Mouse (Mus musculus) thymus, postnatal 25 days (tissue): ENCODE results near the gene Rnf115.
"Not testable (repeated sequence)": the region's sequence is repeated elsewhere in the genome, so short reads cannot be mapped to it uniquely, and the experiment has no call there.

Experiments
- DNase-seq: peaks from one replicate; pipeline ENCODE4 v3.0.0; 2022

Rnf115 gene

DNA sequence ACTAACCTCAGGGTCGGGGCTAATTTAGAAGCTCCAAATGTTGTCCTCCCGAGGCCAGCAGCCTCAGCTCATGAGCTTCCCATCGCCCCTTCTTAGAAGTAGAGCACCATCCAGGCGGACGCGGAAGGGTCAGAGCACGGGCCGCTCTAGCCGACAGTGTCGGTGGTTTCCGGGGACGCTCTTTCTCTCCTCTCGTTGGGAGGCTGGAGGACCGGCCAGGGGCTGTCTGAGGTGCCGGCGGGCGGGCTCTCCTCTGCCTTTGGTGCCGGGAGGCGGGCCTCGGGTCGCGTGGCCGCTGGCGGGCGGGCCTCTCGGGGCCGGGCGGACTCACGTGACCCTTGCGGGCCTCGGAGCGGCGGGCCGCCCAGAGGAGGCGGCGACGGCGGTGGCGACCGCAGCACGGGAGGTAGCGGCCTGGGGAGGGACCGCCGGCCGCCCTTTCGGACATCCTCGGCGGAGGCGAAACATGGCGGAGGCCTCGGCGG, at the start of gene Rnf115, which contains the start of gene Polr3c:
Rnf115 (plus strand) TSS at position 322 of the 485 bp plus-strand sequence.
Polr3c (minus strand) TSS at position 286 of the 485 bp plus-strand sequence.
- peak; percentile 89 for DNase-seq

DNA sequence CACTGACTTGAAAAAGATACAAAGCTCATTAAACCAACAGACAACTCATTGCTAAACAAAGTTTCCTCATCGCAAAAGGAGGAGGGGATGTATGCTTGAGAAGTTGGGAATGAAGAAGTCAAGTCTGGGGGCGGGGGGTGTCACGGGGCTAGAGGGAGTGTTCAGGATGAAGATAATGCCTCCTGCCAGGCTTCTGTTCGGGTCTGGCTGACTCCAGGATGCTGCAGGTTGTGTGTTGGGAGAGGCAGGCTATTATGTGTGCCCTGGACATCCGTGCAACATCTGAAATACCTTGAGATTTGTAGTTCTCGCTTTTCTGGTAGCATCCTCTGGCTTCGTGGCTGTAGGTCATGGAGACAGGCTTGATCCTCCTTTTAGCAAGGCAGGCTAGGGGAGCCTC, 49.0 kb upstream of the Rnf115 start:
- DNase-seq: no peak

DNA sequence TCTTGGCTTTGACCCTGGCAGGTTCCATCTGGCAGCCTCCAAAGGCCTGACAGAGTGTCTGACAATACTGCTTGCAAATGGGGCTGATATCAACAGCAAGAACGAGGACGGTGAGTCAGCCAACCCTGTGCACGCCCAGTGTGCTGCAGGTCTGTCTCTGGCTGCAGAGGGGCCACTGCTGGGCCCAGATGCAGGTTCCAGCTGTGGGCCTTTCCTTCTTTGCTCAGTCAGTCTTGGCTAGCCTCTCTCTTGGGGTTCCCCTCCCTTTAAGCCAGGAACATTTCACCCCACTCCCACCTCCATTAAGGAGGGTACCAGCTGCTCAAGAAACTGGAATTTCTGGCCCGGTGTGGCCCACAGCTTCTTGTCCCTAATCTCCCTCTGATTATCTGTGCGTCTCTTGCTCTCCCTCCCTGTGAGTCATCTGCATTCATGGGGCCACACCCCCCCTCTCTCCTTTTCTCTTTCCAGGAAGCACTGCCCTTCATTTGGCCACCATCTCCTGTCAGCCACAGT, 48.2 kb upstream of the Rnf115 start:
- DNase-seq: no peak

DNA sequence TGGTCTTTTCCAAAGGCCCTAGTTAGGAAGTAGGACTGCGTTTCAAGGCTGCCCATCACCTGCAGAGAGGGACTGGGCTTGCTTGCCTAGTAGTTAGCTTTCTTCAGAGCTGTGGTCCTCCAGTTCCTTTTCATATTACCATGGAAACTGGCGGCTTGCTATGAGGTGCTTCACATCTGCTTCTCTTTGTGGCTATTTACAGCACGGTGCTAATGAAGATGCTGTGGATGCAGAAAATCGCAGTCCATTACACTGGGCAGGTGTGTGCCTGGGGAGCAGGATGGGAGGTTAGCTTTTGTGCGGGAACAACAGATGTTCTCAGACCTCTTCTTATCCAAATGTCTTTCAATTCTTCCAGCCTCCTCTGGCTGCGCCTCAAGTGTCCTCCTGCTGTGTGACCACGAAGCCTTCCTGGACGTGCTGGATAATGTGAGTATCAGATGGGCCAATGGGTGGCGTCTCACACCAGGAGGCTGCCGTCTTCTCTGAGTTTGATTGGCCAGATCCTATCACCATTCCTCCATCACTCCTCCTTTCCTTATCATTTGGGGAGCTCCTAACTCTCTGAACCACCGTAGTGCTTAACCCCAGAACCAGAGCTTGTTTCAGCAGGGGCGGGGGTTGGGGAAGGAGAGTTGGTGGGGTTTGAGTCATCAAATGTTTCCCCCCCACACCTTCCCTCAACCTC, 47.1 kb upstream of the Rnf115 start:
- no peak for DNase-seq

DNA sequence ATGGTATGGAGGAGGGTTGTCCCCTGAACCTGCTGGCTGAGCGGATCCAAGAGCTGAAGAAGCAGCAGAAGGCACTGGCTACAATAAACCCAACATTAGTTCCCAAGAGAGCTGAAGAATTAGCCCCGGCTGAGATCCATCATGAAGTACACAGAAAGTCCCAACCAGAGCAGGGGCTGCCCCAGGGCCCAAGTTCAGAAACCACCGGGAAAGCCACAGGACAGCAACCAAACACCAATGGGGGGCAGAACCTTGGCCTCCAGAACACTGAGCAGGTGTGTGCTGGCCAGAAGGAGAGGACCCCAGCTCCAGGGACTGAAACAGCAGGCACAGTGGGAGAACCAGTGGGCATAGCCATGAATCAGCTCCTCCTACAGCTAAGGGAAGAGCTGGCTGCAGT, 44.0 kb upstream of the Rnf115 start:
- DNase-seq: no peak

DNA sequence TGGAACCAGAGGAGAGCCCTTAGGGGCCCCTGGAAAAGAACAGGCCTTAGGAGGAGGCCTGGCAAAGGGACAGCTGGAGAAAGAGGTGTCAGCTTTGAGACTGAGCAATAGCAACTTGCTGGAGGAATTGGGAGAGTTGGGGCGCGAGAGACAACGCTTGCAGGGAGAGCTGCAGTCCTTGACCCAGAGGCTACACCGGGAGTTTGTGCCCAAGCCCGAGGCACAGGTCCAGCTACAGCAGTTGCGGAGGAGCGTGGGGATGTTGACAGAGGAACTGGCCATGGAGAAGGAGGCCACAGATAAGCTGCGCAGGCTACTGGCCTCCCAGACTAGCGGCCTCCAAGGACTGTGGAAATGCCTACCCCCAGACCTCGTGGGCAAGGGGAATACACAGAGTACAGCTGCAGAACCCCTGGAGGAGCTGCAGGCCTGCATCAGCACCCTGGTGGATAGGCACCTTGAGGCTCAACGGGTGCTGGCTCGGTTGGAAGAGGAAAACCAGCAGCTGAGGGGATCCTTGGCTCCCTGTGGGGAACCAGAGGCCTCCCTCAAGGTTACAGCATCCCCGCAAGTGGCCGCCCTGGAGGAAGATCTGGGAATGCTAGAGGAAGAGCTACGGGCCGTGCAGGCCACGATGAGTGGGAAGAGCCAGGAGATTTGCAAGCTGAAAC, 43.2 kb upstream of the Rnf115 start:
- DNase-seq: no peak

DNA sequence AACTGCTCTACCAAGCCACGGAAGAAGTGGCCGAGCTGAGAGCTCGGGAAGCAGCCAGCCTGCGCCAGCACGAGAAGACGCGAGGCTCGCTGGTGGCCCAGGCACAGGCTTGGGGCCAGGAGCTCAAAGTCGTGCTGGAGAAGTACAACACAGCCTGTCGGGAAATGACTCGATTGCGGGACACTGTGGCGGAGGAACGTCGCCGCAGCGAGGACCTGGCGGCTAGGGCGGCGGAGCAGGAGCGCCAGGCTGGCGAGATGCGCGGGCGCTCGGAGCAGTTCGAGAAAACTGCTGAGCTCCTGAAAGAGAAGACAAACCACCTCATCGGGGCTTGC, 42.7 kb upstream of the Rnf115 start:
- DNase-seq: no peak

DNA sequence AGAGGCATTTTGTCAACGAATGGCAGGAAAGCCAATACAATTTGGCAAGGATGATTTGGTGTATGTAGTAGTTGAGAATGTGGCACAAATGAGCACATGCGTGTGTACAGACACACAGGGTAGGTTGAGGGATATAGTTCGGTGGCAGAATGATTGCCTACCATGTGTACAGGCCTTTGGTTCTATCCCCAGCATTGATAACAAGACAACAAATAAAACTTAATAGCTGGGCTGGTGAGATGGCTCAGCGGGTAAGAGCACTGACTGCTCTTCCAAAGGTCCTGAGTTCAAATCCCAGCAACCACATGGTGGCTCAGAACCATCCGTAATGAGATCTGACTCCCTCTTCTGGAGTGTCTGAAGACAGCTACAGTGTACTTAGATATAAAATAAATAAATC, 41.4 kb upstream of the Rnf115 start:
- DNase-seq: not testable (repeated sequence)

DNA sequence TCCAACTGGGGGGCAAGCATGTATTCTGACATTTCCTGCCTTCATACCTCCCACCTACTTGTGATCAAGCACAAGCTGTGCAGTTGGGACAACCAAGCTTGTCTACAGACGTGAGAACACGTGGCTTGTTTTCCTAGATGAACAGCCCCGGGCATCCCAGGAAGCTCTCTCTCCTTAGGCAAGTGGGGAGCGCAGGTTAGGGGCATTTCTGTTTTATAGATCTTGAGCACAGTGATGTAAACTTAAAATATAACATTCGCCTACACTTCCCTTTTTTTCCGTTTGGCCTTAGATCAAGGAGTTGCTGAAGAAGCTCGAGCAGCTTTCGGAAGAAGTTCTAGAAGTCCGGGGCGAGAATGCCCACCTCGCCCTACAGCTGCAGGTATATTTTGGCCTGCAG, 38.6 kb upstream of the Rnf115 start:
- no peak for DNase-seq

DNA sequence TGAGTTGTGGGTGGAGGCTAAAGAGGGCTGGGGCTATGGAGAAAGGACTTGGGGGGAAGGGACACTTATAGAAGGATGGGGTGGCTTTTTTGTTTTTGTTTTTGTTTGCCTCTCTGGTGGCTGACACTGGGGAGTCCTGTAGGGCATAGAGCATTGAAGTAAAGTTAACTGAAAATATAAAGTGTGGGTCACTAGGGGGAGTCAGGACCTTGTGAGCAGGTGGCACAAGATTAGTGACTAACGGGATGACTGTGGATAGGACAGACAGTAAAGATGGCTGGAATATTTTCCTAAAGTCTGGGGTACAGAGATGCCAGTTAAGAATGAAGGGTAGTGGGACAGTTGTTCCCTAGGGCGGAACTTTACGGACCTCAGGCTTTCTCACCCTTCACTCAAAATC, 37.2 kb upstream of the Rnf115 start:
- no peak for DNase-seq

DNA sequence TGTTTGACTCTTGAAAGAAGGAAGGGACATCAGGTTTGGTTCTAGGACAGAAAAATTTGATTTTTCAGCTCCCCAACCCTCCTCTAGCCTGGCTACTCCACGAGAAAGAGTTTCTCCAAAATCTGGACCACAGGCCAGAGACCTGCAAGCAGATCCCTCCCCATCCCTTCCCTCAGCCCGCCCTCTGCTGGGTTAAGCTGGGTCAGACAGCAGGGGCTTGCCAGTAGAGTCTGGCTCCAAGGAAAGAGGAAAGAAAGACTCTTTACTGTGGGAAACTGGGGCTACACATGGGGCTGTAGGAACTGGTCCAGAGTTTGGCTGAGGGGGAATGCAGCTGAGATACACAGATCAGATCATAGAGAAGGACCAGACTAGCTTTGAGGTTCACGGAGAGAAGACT, 35.0 kb upstream of the Rnf115 start:
- no peak for DNase-seq

DNA sequence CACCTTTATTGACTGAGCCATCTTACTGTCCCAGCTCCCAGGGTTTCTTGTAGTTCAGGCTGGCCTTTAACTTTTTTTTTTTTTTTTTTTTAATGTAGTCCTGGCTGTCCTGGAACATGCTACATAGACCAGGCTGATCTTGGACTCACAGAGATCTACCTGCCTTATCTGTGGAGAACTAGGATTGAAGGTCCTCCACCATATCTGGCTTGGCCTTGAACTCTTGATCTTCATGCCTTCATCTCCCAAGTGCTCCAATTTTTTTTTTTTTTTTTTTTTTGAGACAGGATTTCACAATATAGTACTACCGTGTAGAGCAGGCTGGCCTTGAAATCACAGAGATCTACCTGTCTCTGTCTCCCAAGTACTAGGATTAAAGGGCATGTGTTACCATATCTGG, 33.9 kb upstream of the Rnf115 start:
- DNase-seq: no peak

DNA sequence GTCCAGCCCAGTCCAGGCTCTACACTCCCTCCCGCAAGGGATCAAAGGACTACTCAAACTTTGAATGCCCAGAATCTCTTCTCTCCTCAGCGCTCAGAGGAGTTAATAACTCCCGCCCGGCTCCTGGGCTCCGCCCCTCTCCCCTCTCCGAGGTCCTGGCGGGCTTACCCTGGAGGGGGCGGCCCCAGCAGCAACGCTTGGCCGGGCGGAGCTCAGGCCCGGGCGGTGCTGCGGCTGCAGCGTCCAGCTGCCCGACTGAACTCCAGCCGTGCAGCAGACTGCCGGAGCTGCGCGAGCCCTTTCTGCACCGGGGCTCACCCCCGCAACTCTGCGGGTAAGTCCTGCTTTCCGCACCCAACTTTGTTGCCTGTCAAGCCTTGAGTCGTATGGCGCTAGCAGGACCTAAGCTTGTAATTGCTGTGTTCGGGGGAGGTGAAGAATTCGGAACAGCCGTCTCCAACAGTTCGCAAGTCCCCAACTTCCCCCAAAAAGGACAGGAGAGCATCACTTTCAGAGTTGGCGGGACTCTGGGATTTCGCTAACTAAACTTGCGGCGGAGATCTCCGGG, 31.2 kb upstream of the Rnf115 start, which contains the start of gene Pias3:
Pias3 (plus strand) TSS at position 187 of the 568 bp plus-strand sequence.
- DNase-seq: peak; percentile 65

DNA sequence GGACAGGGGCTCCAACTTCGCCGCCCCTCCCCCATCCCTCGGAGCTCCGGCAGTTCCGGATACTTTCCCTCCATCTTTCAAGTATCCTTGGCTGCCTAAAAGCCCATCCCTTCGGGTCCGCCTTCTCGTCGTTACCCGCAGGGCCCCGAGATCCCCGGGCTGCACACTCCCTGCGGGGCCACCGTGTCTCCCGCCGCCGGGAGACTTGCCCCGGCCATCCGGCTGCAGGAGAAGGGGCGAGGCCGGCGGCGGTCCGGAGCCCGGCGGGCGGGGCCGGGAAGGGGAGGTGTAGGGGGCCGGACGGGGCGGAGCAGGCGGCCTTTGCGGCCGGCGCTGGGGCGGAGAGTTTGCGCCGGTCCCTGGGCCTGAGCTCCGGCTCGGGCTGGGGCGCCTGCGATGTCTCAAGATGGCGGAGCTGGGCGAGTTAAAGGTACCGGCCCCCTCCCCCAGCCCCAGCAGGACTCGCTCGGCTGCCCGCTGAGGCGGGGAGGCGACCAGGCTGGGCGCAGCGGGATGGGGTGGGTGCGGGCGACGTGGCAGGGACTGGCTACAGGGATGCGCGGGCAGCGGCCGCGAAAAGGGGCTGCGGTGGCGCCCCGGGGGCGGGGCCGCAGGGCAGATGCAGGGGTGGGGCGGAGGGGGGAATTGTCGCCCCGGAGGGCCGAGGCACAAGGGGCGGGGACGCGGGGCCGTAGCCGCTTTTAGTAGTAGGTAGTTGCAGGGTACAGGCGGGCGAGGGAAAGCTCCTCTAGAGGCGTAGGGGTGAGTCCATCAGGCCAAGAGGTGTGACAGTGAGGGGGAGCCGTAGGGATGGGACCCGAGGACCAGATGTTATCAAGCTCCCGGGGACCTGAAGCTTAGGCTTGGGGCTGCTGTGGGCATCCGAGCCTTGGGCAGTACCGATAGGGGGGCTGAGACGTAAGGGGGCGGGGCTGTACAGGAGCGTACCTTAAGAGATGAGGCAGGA, 30.4 kb upstream of the Rnf115 start:
- peak; percentile 70 for DNase-seq

DNA sequence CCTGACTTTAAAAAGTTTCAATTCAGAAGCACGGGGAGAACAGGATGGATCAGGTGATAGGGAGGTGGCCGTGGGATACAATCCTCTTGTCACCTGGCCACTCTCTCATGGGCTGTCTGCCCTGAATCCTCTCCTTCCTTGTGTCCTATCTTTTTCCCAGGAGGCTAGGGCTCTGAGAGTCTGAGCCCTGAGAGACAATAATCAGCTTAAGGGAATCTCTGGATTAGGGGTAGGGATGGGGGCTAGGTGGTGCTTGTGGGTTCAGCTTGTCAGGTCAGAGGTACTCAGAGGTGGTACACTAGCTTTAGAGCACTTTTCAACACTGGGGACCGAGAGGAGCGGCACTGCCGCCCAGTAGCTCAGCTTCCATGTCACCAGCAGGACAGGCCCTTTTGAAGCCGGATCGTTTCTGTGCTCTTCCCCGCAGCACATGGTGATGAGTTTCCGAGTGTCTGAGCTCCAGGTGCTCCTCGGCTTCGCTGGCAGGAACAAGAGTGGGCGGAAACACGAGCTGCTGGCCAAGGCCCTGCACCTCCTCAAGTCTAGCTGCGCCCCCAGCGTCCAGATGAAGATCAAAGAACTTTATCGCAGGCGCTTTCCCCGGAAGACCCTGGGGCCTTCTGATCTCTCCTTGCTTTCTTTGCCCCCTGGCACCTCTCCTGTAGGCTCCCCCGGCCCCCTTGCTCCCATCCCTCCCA, 28.3 kb upstream of the Rnf115 start:
- no peak for DNase-seq

DNA sequence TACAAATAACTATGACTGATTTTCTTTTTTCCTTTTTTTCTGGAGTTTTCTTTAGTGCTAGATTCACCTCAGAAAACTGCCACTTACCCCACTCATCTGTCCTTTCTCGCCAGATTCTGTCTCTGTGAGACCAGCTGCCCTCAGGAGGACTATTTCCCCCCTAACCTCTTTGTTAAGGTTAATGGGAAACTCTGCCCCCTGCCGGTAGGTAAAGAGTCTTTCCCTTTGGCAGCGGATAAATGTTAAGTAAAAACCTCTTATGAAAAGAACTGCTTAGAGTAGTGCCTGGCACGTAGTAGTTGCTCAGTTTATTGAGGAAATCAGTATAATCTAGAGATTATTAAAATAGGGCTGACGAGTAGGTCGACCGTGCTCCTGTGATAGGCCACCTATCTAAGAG, 27.1 kb upstream of the Rnf115 start:
- peak; percentile 36 for DNase-seq

DNA sequence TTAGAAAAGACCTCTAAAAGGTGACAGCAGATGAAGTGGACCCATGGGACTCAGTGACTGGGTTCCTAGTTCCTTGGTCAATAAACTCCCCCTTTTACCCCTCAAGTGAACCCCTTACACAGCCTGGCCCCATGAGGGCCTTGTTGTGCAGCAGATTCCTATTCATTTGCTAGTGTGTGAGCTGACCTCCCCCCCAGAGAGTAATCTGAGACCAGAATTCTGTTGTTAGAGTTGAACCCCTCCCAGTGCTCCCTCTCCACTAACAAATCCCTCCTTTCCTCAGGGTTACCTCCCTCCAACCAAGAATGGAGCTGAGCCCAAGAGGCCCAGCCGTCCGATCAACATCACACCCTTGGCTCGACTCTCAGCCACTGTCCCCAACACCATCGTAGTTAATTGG, 26.5 kb upstream of the Rnf115 start:
- DNase-seq: no peak

DNA sequence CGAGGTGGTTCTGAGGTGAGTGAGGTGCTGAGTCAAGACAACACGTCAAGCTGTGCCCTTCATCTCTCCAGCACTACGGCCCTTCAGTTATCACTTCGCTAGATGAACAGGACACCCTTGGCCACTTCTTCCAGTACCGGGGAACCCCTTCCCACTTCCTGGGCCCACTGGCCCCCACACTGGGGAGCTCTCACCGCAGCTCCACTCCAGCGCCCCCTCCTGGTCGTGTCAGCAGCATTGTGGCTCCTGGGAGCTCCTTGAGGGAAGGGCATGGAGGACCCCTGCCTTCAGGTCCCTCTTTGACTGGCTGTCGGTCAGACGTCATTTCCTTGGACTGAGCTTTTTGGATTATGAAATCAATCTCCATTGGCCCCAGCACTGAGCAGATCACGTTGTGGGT, 22.7 kb upstream of the Rnf115 start:
- DNase-seq: peak; percentile 45

DNA sequence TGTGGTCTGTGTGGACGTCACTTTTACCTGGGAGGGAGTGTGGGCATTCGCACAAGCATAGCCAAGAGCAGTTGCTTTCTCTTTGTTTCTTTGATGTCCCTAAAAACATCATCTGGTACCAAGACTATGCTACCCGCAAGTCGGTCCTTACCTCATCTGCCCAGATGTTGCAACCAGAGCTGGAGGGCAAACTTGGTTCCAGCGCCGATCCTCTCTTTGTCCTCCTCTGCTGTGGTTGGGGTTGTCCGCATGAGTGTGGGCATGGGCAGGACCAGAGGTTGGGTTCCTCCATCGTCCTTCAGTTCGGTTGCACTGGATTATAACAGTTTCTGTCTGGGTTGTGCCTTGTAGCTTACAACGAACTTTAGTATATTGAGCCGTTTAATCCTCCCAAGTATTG, 21.2 kb upstream of the Rnf115 start:
- no peak for DNase-seq

DNA sequence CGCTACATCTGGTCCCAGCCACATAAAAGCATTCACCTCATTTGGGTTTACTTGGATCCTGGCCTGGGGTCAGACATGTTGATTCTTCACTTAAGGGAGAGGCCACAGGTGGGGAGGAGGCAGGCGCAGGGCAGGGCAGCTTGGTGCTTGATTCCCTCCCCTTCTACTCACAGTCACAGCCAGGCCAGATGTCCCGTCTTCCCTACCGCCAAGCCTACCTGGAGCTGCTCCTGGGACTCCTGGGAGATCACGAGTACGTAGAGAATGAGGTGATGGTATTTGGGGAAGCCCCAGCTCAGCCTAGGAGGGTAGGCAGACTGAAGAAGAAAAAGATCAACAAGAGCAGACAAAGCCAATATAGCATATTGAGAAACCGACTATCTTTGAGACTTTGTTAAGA, 20.5 kb upstream of the Rnf115 start:
- no peak for DNase-seq

DNA sequence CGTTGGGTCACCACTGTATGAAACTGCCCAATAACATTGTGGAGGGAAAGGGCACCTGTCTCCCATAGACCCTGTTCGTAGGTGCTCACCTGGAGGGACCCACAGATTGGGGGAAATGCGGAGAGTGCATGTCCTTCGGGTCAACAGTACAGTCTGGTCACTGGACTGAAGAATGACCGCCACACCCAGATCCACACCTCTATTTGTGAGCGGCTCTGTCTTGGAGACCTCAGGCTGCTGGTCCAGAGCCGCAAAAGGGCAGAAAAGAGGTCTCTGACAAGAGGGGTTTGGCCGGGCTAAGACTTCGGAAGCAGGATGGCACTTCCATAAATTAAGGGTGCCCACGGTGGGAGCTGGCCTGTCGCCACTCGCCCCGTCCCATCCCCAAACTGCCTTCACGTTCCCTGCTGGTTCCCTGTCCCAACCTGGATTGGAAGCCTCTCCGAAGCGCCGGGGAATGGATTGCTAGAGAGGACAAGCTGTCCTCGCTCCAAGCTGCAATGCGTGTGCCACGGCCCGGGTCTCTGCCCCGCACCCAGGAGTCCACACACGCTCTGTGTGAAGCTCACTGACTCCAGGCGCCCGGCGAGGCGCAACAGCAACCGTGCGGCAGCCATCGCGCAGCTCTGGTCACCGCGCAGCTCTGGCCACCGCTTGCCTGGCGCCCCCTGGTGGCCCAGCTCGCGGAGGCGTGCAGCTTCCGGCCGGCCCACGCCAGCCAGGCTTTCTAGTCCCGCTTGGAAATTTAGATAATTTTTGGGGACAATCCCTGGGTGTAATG, 19.4 kb upstream of the Rnf115 start, which contains the start of gene Nudt17:
Nudt17 (minus strand) TSS at position 660 of the 781 bp plus-strand sequence.
- DNase-seq: peak; percentile 72
